Mouse (Mus musculus) heart, postnatal 4 days (tissue): ENCODE data around the gene Lima1. TPM values are rescaled to one million over a fixed set of nuclear protein-coding genes. Genes with fewer than 3 reads are reported as not detected.

Experiments
- DNase-seq: peaks from one replicate; pipeline ENCODE4 v3.0.0; 2021
- total RNA-seq, 2 experiments: library from RNA; stranded (reverse); gene quantifications; 2 replicates each; pipeline ENCODE4 v1.2.3; 2021

The Lima1 gene
- total RNA-seq, 2 experiments from 2014 or later: 26.9 to 32.3 TPM

- DNase-seq: no peak
These were observed 143.6 kb downstream of the Lima1 start for GRCm38 (mm10) chr15:99731678-99732077.

- no peak for DNase-seq
These were observed 144.1 kb downstream of the Lima1 start for GRCm38 (mm10) chr15:99731167-99731566.

- DNase-seq: no peak
These were observed 146.0 kb downstream of the Lima1 start for GRCm38 (mm10) chr15:99729056-99729783.

Other genes with a start within 250 kb of the Lima1 start
- gene Racgap1, start 223.8 kb downstream of the Lima1 start, total RNA-seq: 10 to 100 TPM; 88.5 to 98.7 TPM
- gene Asic1, start 205.1 kb downstream of the Lima1 start, total RNA-seq: 1 to 10 TPM in 1 of 2 experiments, under 1 TPM in 1; 0.77 to 1.0 TPM
- gene Smarcd1, start 173.3 kb downstream of the Lima1 start, total RNA-seq: 10 to 100 TPM; 46.5 to 47.7 TPM
- 1 to 10 TPM; 3.7 to 4.8 TPM for gene Gm17349, start 170.0 kb downstream of the Lima1 start, total RNA-seq
- 10 to 100 TPM; 24.5 to 26.4 TPM for gene Gpd1, start 157.9 kb downstream of the Lima1 start, total RNA-seq
- 100 to 1,000 TPM; 150 to 159 TPM for gene Cox14, start 149.8 kb downstream of the Lima1 start, total RNA-seq
- 10 to 100 TPM; 29.3 to 31.3 TPM for gene Cers5, start 102.6 kb downstream of the Lima1 start, total RNA-seq
- under 1 TPM; 0.14 to 0.16 TPM for gene Fam186a, start 91.6 kb upstream of the Lima1 start, total RNA-seq
- 10 to 100 TPM; 76.4 to 85.7 TPM for gene Larp4, start 94.6 kb upstream of the Lima1 start, total RNA-seq
- 10 to 100 TPM; 38.7 to 39.2 TPM for gene Dip2b, start 163.2 kb upstream of the Lima1 start, total RNA-seq